Mouse (Mus musculus) inflammation-experienced regulatory T-cells, adult 6 months (primary cell): Measurements from ENCODE around the gene Polg2. TPM values are rescaled to one million over a fixed set of nuclear protein-coding genes. Genes with fewer than 3 reads are reported as not detected.
"Not testable (repeated sequence)": the region's sequence is repeated elsewhere in the genome, so short reads cannot be mapped to it uniquely, and the experiment has no call there.

Source experiments
- ATAC-seq: one replicate; pipeline ENCODE4 v1.8.0; 2017
- polyA plus RNA-seq, 3 experiments: library from polyadenylated mRNA; unstranded; fragments of 100-300 nt; shearing (Covaris generic); gene quantifications; one replicate each; pipeline ENCODE4 v1.2.1; 2017

The Polg2 gene
- polyA plus RNA-seq = 10 to 100 TPM; 12.5 to 20.8 (median 13.3) TPM

GRCm38 (mm10) chr11:106779388-106780088, at the start of gene Polg2:
Polg2 (minus strand) TSS chr11:106779537.
- peak; percentile 85 for ATAC-seq

GRCm38 (mm10) chr11:106828079-106828478, 48.7 kb upstream of the Polg2 start:
- no peak for ATAC-seq

GRCm38 (mm10) chr11:106824403-106824802, 45.1 kb upstream of the Polg2 start:
- ATAC-seq = no peak

GRCm38 (mm10) chr11:106823741-106824140, 44.4 kb upstream of the Polg2 start:
- ATAC-seq = no peak

- no peak for ATAC-seq
Measured at GRCm38 (mm10) chr11:106822911-106823310, 43.6 kb upstream of the Polg2 start.

GRCm38 (mm10) chr11:106822491-106822890, 43.2 kb upstream of the Polg2 start:
- ATAC-seq = no peak

GRCm38 (mm10) chr11:106821397-106821796, 42.1 kb upstream of the Polg2 start:
- ATAC-seq = no peak

GRCm38 (mm10) chr11:106820972-106821371, 41.6 kb upstream of the Polg2 start:
- ATAC-seq = no peak

- no peak for ATAC-seq
Measured at GRCm38 (mm10) chr11:106820252-106820651, 40.9 kb upstream of the Polg2 start.

- ATAC-seq = no peak
Measured at GRCm38 (mm10) chr11:106819595-106819994, 40.3 kb upstream of the Polg2 start.

- ATAC-seq = no peak
Measured at GRCm38 (mm10) chr11:106818341-106818740, 39.0 kb upstream of the Polg2 start.

GRCm38 (mm10) chr11:106817808-106818207, 38.5 kb upstream of the Polg2 start:
- no peak for ATAC-seq

GRCm38 (mm10) chr11:106817156-106817555, 37.8 kb upstream of the Polg2 start:
- ATAC-seq = no peak

GRCm38 (mm10) chr11:106816316-106816715, 37.0 kb upstream of the Polg2 start:
- no peak for ATAC-seq

GRCm38 (mm10) chr11:106815761-106816160, 36.4 kb upstream of the Polg2 start:
- ATAC-seq = no peak

- no peak for ATAC-seq
Measured at GRCm38 (mm10) chr11:106815331-106815730, 36.0 kb upstream of the Polg2 start.

- ATAC-seq = no peak
Measured at GRCm38 (mm10) chr11:106814601-106815320, 35.4 kb upstream of the Polg2 start.

- no peak for ATAC-seq
Measured at GRCm38 (mm10) chr11:106812410-106813136, 33.2 kb upstream of the Polg2 start.

GRCm38 (mm10) chr11:106807442-106807841, 28.1 kb upstream of the Polg2 start:
- not testable (repeated sequence) for ATAC-seq

GRCm38 (mm10) chr11:106802069-106802627, 22.8 kb upstream of the Polg2 start:
- no peak for ATAC-seq

- no peak for ATAC-seq
Measured at GRCm38 (mm10) chr11:106795679-106796078, 16.3 kb upstream of the Polg2 start.

- ATAC-seq = no peak
Measured at GRCm38 (mm10) chr11:106793846-106794245, 14.5 kb upstream of the Polg2 start.

- no peak for ATAC-seq
Measured at GRCm38 (mm10) chr11:106789649-106790048, 10.3 kb upstream of the Polg2 start.
